Mouse (Mus musculus): ENCODE data around the gene Plek2.

DNA sequence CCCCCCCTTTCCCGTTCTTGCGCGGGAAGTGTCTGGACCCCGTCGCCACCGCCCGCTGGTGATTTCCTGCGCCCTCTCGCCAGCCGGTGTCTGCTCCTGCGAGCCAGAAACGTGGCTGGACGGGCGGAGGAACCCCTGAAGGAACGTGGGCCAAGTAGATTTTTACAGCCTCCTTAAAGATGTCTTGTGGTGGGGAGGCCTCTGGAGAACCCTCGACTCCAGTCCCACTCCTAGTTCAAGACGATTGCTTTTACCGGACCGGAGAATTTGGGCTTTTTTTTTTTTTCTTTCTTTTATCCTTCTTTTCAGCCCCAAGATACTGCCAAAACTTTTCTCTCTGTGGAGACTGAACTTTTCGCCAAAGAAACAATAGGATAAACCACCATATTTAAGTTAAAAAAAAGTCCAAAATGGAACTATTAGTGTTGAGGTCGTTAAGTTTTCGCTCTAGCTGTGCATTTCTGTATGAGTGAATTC lies 44.5 kb downstream of the Plek2 start:
- no peak for TF ChIP-seq CTCF (IDR thresholded peaks at IDR 0.05; ENCODE audit: extremely low read depth, insufficient read depth, insufficient read length, insufficient replicate concordance)
- no peak for TF ChIP-seq POLR2A (IDR thresholded peaks at IDR 0.05; ENCODE audit: low read depth, low read length)
